36 mouse cellular contexts compared by ENCODE assay signal in genomic region chr8:110162007-110162406, GRCm38 (mm10). TPM values are rescaled to one million over a fixed set of nuclear protein-coding genes. Genes with fewer than 3 reads are reported as not detected.
DNase-seq lines count a peak whose midpoint lies in the region; ATAC-seq and TF ChIP-seq lines count a peak whose summit lies in the region.
"Had no signal": no experiment of that assay in that cellular context is flagged by ENCODE, and none has a peak within 500 bp of the region (broad histone marks: within the 10 kb centered on the region; RNA-seq: fewer than 3 reads in every experiment).

No protein-coding gene starts in this region.

- H3K36me3 ChIP-seq in embryonic facial prominence, embryonic 14.5 days (ENCODE audit: control insufficient read depth, insufficient read depth, low read length), result no peaks in the 10 kb centered on the region
- no peaks in the 10 kb centered on the region for H3K36me3 ChIP-seq in embryonic facial prominence, embryonic 10.5 days (replicated peaks)
- no peaks in the 10 kb centered on the region for H3K36me3 ChIP-seq in forebrain, embryonic 14.5 days (ENCODE audit: control insufficient read depth, insufficient read depth, low read length)
- H3K36me3 ChIP-seq: embryonic facial prominence, embryonic 15.5 days; G1E; heart, embryonic 13.5 days; hindbrain, embryonic 10.5 days; intestine, embryonic 15.5 days; limb, embryonic 12.5 days; lung, embryonic 15.5 days; midbrain, embryonic 10.5 days; neural tube, embryonic 13.5 days; stomach, embryonic 15.5 days had no signal

- no peak for DNase-seq in embryonic facial prominence, embryonic 14.5 days (ENCODE audit: low spot score)
- DNase-seq in embryonic facial prominence, embryonic 10.5 days (ENCODE audit: low spot score), result no peak
- DNase-seq in brain, adult 2 months (ENCODE audit: low read depth, low spot score), result peak; percentile 97
- DNase-seq in cerebellum, adult 2 months, result peak; percentile 89 to 95
- DNase-seq in cerebellum, postnatal 14 days, result peak; percentile 92 to 93
- DNase-seq in layer of hippocampus, postnatal 14 days (ENCODE audit: low spot score in 2 of 2), result no peak
- DNase-seq in forebrain, embryonic 14.5 days (ENCODE audit: low spot score), result no peak
- DNase-seq: adrenal gland, adult 8-10 months; gastrocnemius, postnatal 10 days; heart, postnatal 14 days; kidney, adult 8-10 months; right cerebral cortex, postnatal 25 days had no signal

- no peak overlapping the region for H3K27ac ChIP-seq in embryonic facial prominence, embryonic 14.5 days (replicated peaks; ENCODE audit: low read depth, low read length)
- no peak overlapping the region for H3K27ac ChIP-seq in embryonic facial prominence, embryonic 10.5 days (replicated peaks)
- peak overlapping the region; percentile 71 for H3K27ac ChIP-seq in cerebellum, adult 2 months (ENCODE audit: insufficient read depth, low read length)
- no peak overlapping the region for H3K27ac ChIP-seq in forebrain, embryonic 14.5 days (ENCODE audit: low read depth, low read length)
- H3K27ac ChIP-seq: embryonic facial prominence, embryonic 15.5 days; heart, embryonic 13.5 days; hindbrain, embryonic 10.5 days; intestine, embryonic 15.5 days; kidney, postnatal 0 days; limb, embryonic 12.5 days; lung, embryonic 15.5 days; midbrain, embryonic 10.5 days; neural tube, embryonic 13.5 days; stomach, embryonic 15.5 days had no signal

- H3K9me3 ChIP-seq in embryonic facial prominence, embryonic 14.5 days (ENCODE audit: control insufficient read depth, low read length), result no peaks in the 10 kb centered on the region
- no peaks in the 10 kb centered on the region for H3K9me3 ChIP-seq in embryonic facial prominence, embryonic 10.5 days
- no peaks in the 10 kb centered on the region for H3K9me3 ChIP-seq in forebrain, embryonic 14.5 days (replicated peaks; ENCODE audit: control insufficient read depth, low read length)
- H3K9me3 ChIP-seq: embryonic facial prominence, embryonic 15.5 days; heart, embryonic 13.5 days; hindbrain, embryonic 10.5 days; intestine, embryonic 15.5 days; limb, embryonic 12.5 days; lung, embryonic 15.5 days; midbrain, embryonic 10.5 days; neural tube, embryonic 13.5 days; stomach, embryonic 15.5 days had no signal

- peaks cover 4% of the 10 kb centered on the region; the same call in 1 of the 2 replicates for H3K27me3 ChIP-seq in embryonic facial prominence, embryonic 14.5 days (replicated peaks; ENCODE audit: control insufficient read depth, insufficient read depth, low read length)
- peaks cover 17% of the 10 kb centered on the region for H3K27me3 ChIP-seq in embryonic facial prominence, embryonic 10.5 days (replicated peaks; ENCODE audit: low read depth, poor library complexity, severe bottlenecking)
- no peaks in the 10 kb centered on the region for H3K27me3 ChIP-seq in cerebellum, adult 2 months (ENCODE audit: control insufficient read depth, insufficient read depth, low read length)
- no peaks in the 10 kb centered on the region for H3K27me3 ChIP-seq in forebrain, embryonic 14.5 days (replicated peaks; ENCODE audit: control insufficient read depth, insufficient read depth, low read length)

- no peak overlapping the region for H3K9ac ChIP-seq in embryonic facial prominence, embryonic 14.5 days (ENCODE audit: low read depth, low read length)
- no peak overlapping the region for H3K9ac ChIP-seq in forebrain, embryonic 14.5 days (ENCODE audit: low read length)
- H3K9ac ChIP-seq: embryonic facial prominence, embryonic 15.5 days; heart, embryonic 13.5 days; intestine, embryonic 15.5 days; limb, embryonic 12.5 days; lung, embryonic 15.5 days; neural tube, embryonic 13.5 days; stomach, embryonic 15.5 days had no signal

- no peak overlapping the region for H3K4me3 ChIP-seq in embryonic facial prominence, embryonic 14.5 days (ENCODE audit: low read depth, low read length)
- no peak overlapping the region for H3K4me3 ChIP-seq in embryonic facial prominence, embryonic 10.5 days
- H3K4me3 ChIP-seq in cerebellum, adult 2 months (replicated peaks; ENCODE audit: insufficient read depth, low read depth, low read length), result no peak overlapping the region
- no peak overlapping the region for H3K4me3 ChIP-seq in forebrain, embryonic 14.5 days (ENCODE audit: low read depth, low read length)
- H3K4me3 ChIP-seq: embryonic facial prominence, embryonic 15.5 days; heart, embryonic 13.5 days; hindbrain, embryonic 10.5 days; intestine, embryonic 15.5 days; limb, embryonic 12.5 days; lung, embryonic 15.5 days; midbrain, embryonic 10.5 days; neural tube, embryonic 13.5 days; stomach, embryonic 15.5 days had no signal

- no peak for TF ChIP-seq POLR2A in cerebellum, adult 2 months (IDR thresholded peaks at IDR 0.05; ENCODE audit: borderline replicate concordance, insufficient read depth, low read length)

- H3K4me1 ChIP-seq in embryonic facial prominence, embryonic 14.5 days (ENCODE audit: control insufficient read depth, insufficient read depth, low read length), result no peaks in the 10 kb centered on the region
- H3K4me1 ChIP-seq in embryonic facial prominence, embryonic 10.5 days, result no peaks in the 10 kb centered on the region
- peaks cover 49% of the 10 kb centered on the region for H3K4me1 ChIP-seq in cerebellum, adult 2 months (ENCODE audit: control insufficient read depth, insufficient read depth, low read length)
- H3K4me1 ChIP-seq in forebrain, embryonic 14.5 days (ENCODE audit: control insufficient read depth, insufficient read depth, low read length), result no peaks in the 10 kb centered on the region
- H3K4me1 ChIP-seq: embryonic facial prominence, embryonic 15.5 days; heart, embryonic 13.5 days; hindbrain, embryonic 10.5 days; intestine, embryonic 15.5 days; limb, embryonic 12.5 days; lung, embryonic 15.5 days; midbrain, embryonic 10.5 days; neural tube, embryonic 13.5 days; stomach, embryonic 15.5 days had no signal

- WGBS in embryonic facial prominence, embryonic 14.5 days, result 63% methylated on average over 6 of the region's 6 CpGs
- WGBS in embryonic facial prominence, embryonic 10.5 days, result 81% methylated on average over 6 of the region's 6 CpGs
- WGBS in cerebellum, adult 2 months, result 8% methylated on average over 6 of the region's 6 CpGs
- 75% methylated on average over 6 of the region's 6 CpGs for WGBS in forebrain, embryonic 14.5 days

- no peak for TF ChIP-seq CTCF in cerebellum, adult 2 months (IDR thresholded peaks at IDR 0.05; ENCODE audit: borderline replicate concordance, insufficient read depth, low read depth, low read length)

- ATAC-seq in embryonic facial prominence, embryonic 14.5 days (ENCODE audit: low read depth), result 0 out of 2 replicates have a peak, but pooled peaks have one; percentile 58
- ATAC-seq in monocyte, adult 5-6 weeks (replicated peaks; ENCODE audit: insufficient number of reproducible peaks, low FRiP score, low TSS enrichment, poor library complexity, severe bottlenecking), result no peak
- no peak for ATAC-seq in forebrain, embryonic 14.5 days
- ATAC-seq: forebrain, embryonic 16.5 days; hindbrain, embryonic 16.5 days; intestine, embryonic 15.5 days; midbrain, embryonic 16.5 days had no signal

- H3K4me2 ChIP-seq in embryonic facial prominence, embryonic 14.5 days (ENCODE audit: low read depth, low read length), result no peak overlapping the region
- H3K4me2 ChIP-seq in forebrain, embryonic 14.5 days (ENCODE audit: low read length), result no peak overlapping the region
- H3K4me2 ChIP-seq: embryonic facial prominence, embryonic 15.5 days; heart, embryonic 13.5 days; intestine, embryonic 15.5 days; limb, embryonic 12.5 days; liver, embryonic 11.5 days; lung, embryonic 15.5 days; neural tube, embryonic 13.5 days; stomach, embryonic 15.5 days had no signal

RNA-seq across cellular contexts. Expression of gene Calb2, which starts 6.0 kb away (rescaled TPM):
- polyA plus RNA-seq in embryonic facial prominence, embryonic 14.5 days (2014; fragmentation: Nextera tagmentation; extraction: Ambion mirVana), result 14.7 and 17.5 TPM in 2 replicates
- polyA plus RNA-seq in embryonic facial prominence, embryonic 10.5 days (2016; fragmentation: Nextera tagmentation; extraction: Ambion mirVana), result 3.3 and 3.7 TPM in 2 replicates
- polyA plus RNA-seq in cerebellum, adult 2 months (2012; rRNA removed), result 542 and 550 TPM in 2 replicates
- total RNA-seq in monocyte, adult 5-6 weeks (2017), result not detected in 3 replicates
- total RNA-seq in layer of hippocampus, postnatal 14 days (2021), result 100 to 1,000 TPM in 1 of 2 experiments, 10 to 100 TPM in 1; 95.2 to 112 TPM
- 93.2 and 128 TPM in 2 replicates for polyA plus RNA-seq in forebrain, embryonic 14.5 days (2014; fragmentation: Nextera tagmentation; extraction: Ambion mirVana)
- total RNA-seq: common myeloid progenitor, adult 5-6 weeks; G1E; heart, adult 8-10 months; heart, postnatal 14 days; megakaryocyte progenitor cell, adult 5-6 weeks had no signal
- polyA plus RNA-seq: C2C12; G1E; gonadal fat pad, adult 2 months; kidney, postnatal 0 days; liver, embryonic 16.5 days had no signal

RNA-seq across cellular contexts. Expression of gene Cmtr2, which starts 53.5 kb away (rescaled TPM):
- 7.1 and 8.1 TPM in 2 replicates for polyA plus RNA-seq in embryonic facial prominence, embryonic 14.5 days (2014; fragmentation: Nextera tagmentation; extraction: Ambion mirVana)
- polyA plus RNA-seq in embryonic facial prominence, embryonic 10.5 days (2016; fragmentation: Nextera tagmentation; extraction: Ambion mirVana), result 10.2 and 10.9 TPM in 2 replicates
- polyA plus RNA-seq in cerebellum, adult 2 months (2012; rRNA removed), result 13.2 and 13.8 TPM in 2 replicates
- 5.8 to 7.7 TPM (median 7.2 TPM) in 3 replicates for total RNA-seq in monocyte, adult 5-6 weeks (2017)
- total RNA-seq in layer of hippocampus, postnatal 14 days (2021), result 1 to 10 TPM; 6.1 TPM
- 12.9 and 14.4 TPM in 2 replicates for polyA plus RNA-seq in forebrain, embryonic 14.5 days (2014; fragmentation: Nextera tagmentation; extraction: Ambion mirVana)

RNA-seq across cellular contexts. Expression of gene Gm17720, which starts 59.5 kb away (rescaled TPM):
- polyA plus RNA-seq in embryonic facial prominence, embryonic 14.5 days (2014; fragmentation: Nextera tagmentation; extraction: Ambion mirVana), result not detected in 2 replicates
- polyA plus RNA-seq in embryonic facial prominence, embryonic 10.5 days (2016; fragmentation: Nextera tagmentation; extraction: Ambion mirVana), result not detected in 2 replicates
- not detected in 2 replicates for polyA plus RNA-seq in cerebellum, adult 2 months (2012; rRNA removed)
- total RNA-seq in monocyte, adult 5-6 weeks (2017), result not detected in 3 replicates
- not detected for total RNA-seq in layer of hippocampus, postnatal 14 days (2021)
- polyA plus RNA-seq in forebrain, embryonic 14.5 days (2014; fragmentation: Nextera tagmentation; extraction: Ambion mirVana), result not detected in 2 replicates
- total RNA-seq: adrenal gland, adult 8-10 months; common myeloid progenitor, adult 5-6 weeks; G1E; gastrocnemius, postnatal 10 days; heart, adult 8-10 months; heart, postnatal 14 days; left cerebral cortex, postnatal 14 days; megakaryocyte progenitor cell, adult 5-6 weeks had no signal
- polyA plus RNA-seq: C2C12; embryonic facial prominence, embryonic 15.5 days; forebrain, embryonic 16.5 days; G1E; gonadal fat pad, adult 2 months; heart, embryonic 13.5 days; hindbrain, embryonic 10.5 days; hindbrain, embryonic 16.5 days; intestine, embryonic 15.5 days; kidney, postnatal 0 days; large intestine, adult 2 months; limb, embryonic 12.5 days; liver, embryonic 11.5 days; liver, embryonic 16.5 days; lung, embryonic 15.5 days; midbrain, embryonic 10.5 days; midbrain, embryonic 16.5 days; neural tube, embryonic 13.5 days; stomach, embryonic 15.5 days had no signal

Comparison
In these comparisons a context has a peak if more than half of its experiments do, and no peak if none do; other contexts are left out.
1. DNase-seq: peak in brain, adult 2 months (single experiment), cerebellum, adult 2 months (2 of 2) and cerebellum, postnatal 14 days (2 of 2); none in embryonic facial prominence, embryonic 14.5 days (single experiment), embryonic facial prominence, embryonic 10.5 days (single experiment), layer of hippocampus, postnatal 14 days (0 of 2) and forebrain, embryonic 14.5 days (single experiment).